9 mouse cellular contexts compared by ENCODE assay signal in the genomic region with DNA sequence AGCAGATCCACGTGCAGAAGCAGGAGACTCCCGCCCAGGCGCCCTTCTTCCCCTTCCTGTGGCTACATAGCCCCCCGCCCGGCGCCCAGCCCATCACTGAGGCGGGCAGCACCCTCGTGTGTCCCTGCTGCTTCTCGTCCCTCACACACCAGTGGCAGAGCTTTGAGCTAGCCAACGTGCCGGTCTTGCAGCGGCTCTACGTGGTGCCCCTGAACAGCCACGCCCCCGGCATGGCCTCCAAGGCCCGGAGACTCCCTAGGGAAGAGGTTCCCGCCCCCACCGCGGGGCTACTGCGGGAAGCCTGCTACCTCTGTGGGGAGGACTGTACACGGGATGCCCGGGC. TPM values are rescaled to one million over a fixed set of nuclear protein-coding genes. Genes with fewer than 3 reads are reported as not detected.
DNase-seq lines count a peak whose midpoint lies in the region; ATAC-seq and TF ChIP-seq lines count a peak whose summit lies in the region.
"Had no signal": no experiment of that assay in that cellular context is flagged by ENCODE, and none has a peak within 500 bp of the region (broad histone marks: within the 10 kb centered on the region; RNA-seq: fewer than 3 reads in every experiment).

No protein-coding gene starts in this region.

- H3K4me2 ChIP-seq in hindbrain, embryonic 12.5 days (replicated peaks) = peak overlapping the region; percentile 98
- H3K4me2 ChIP-seq in liver, embryonic 14.5 days (ENCODE audit: low read depth) = peak overlapping the region; percentile 68
- peak overlapping the region; percentile 96 for H3K4me2 ChIP-seq in stomach, embryonic 14.5 days (replicated peaks; ENCODE audit: low read depth, low read length)

- ATAC-seq in hindbrain, embryonic 12.5 days (ENCODE audit: low FRiP score) = no peak
- ATAC-seq in liver, embryonic 14.5 days (ENCODE audit: insufficient read depth) = no peak
- ATAC-seq in stomach, embryonic 14.5 days (ENCODE audit: insufficient number of reproducible peaks, insufficient read depth, low FRiP score, low read depth) = no peak
- no peak for ATAC-seq in erythroid progenitor cell, adult 5-6 weeks (replicated peaks; ENCODE audit: low FRiP score, poor library complexity, severe bottlenecking)
- no peak for ATAC-seq in erythroblast, adult 5-6 weeks (replicated peaks; ENCODE audit: low FRiP score, poor library complexity, severe bottlenecking)

- TF ChIP-seq EP300 in liver, embryonic 14.5 days (IDR thresholded peaks at IDR 0.05; ENCODE audit: low read depth) = no peak

- peak overlapping the region; percentile 80 for H3K9ac ChIP-seq in hindbrain, embryonic 12.5 days
- H3K9ac ChIP-seq in liver, embryonic 14.5 days (replicated peaks) = no peak overlapping the region
- peak overlapping the region; percentile 61 for H3K9ac ChIP-seq in stomach, embryonic 14.5 days (replicated peaks; ENCODE audit: low read depth, low read length)

- 0 out of 2 replicates have a peak overlapping the region, but pooled peaks have one; percentile 73 for H3K27ac ChIP-seq in hindbrain, embryonic 12.5 days
- H3K27ac ChIP-seq in liver, embryonic 14.5 days = no peak overlapping the region
- H3K27ac ChIP-seq in stomach, embryonic 14.5 days (ENCODE audit: low read length) = no peak overlapping the region

- no peaks in the 10 kb centered on the region for H3K36me3 ChIP-seq in hindbrain, embryonic 12.5 days
- no peaks in the 10 kb centered on the region for H3K36me3 ChIP-seq in liver, embryonic 14.5 days (replicated peaks; ENCODE audit: control insufficient read depth, insufficient read depth, low read depth)
- no peaks in the 10 kb centered on the region for H3K36me3 ChIP-seq in stomach, embryonic 14.5 days (ENCODE audit: control insufficient read depth, insufficient read depth, low read length)

- peak overlapping the region; percentile 64 for H3K4me3 ChIP-seq in hindbrain, embryonic 12.5 days
- 0 out of 4 replicates have a peak overlapping the region, but pooled peaks of 1 of the 2 experiments have one; percentile 50 for H3K4me3 ChIP-seq in liver, embryonic 14.5 days (ENCODE audit: insufficient read depth in 1 of 2, low read depth in 2 of 2, low read length in 2 of 2)
- H3K4me3 ChIP-seq in stomach, embryonic 14.5 days (ENCODE audit: low read depth, low read length) = peak overlapping the region; percentile 65

- WGBS in hindbrain, embryonic 12.5 days = 1% methylated on average over 22 of the region's 22 CpGs
- WGBS in liver, embryonic 14.5 days (ENCODE audit: insufficient replicate concordance) = 0% methylated on average over 20 of the region's 22 CpGs
- 4% methylated on average over 16 of the region's 22 CpGs for WGBS in stomach, embryonic 14.5 days

- H3K27me3 ChIP-seq in hindbrain, embryonic 12.5 days = peaks cover 30% of the 10 kb centered on the region
- H3K27me3 ChIP-seq in liver, embryonic 14.5 days (ENCODE audit: control insufficient read depth, insufficient read depth, low read length) = peaks cover 44% of the 10 kb centered on the region
- H3K27me3 ChIP-seq in stomach, embryonic 14.5 days (ENCODE audit: control insufficient read depth, insufficient read depth, low read length) = no peaks in the 10 kb centered on the region

- no peak for TF ChIP-seq CTCF in liver, embryonic 14.5 days (IDR thresholded peaks at IDR 0.05; ENCODE audit: low read depth)

- DNase-seq in ovary, adult 18-20 months (ENCODE audit: low spot score) = peak; percentile 51
- DNase-seq in ovary, postnatal 10 days (ENCODE audit: low spot score) = no peak
- DNase-seq in embryo, embryonic 10.5 days (ENCODE audit: low spot score) = peak; percentile 58
- DNase-seq in liver, embryonic 14.5 days (ENCODE audit: low read depth in 3 of 3, low spot score in 3 of 3) = no peak

- H3K9me3 ChIP-seq in hindbrain, embryonic 12.5 days (replicated peaks) = no peaks in the 10 kb centered on the region
- H3K9me3 ChIP-seq in liver, embryonic 14.5 days (ENCODE audit: control insufficient read depth, low read length) = no peaks in the 10 kb centered on the region
- H3K9me3 ChIP-seq in stomach, embryonic 14.5 days (ENCODE audit: control insufficient read depth, low read depth, low read length) = no peaks in the 10 kb centered on the region

- H3K4me1 ChIP-seq in hindbrain, embryonic 12.5 days = peaks cover 89% of the 10 kb centered on the region
- H3K4me1 ChIP-seq in liver, embryonic 14.5 days (replicated peaks; ENCODE audit: control insufficient read depth in 2 of 2, insufficient read depth in 2 of 2, low read length in 1 of 2) = no peaks in the 10 kb centered on the region
- peaks cover 77% of the 10 kb centered on the region for H3K4me1 ChIP-seq in stomach, embryonic 14.5 days (ENCODE audit: control insufficient read depth, insufficient read depth, low read length)

RNA-seq across cellular contexts. Expression of gene Gse1, which starts 1.3 kb away (rescaled TPM):
- polyA plus RNA-seq in hindbrain, embryonic 12.5 days (2016; fragmentation: Nextera tagmentation; extraction: Ambion mirVana) = 22.4 and 24.0 TPM in 2 replicates
- polyA plus RNA-seq in liver, embryonic 14.5 days (2012; rRNA removed) = 14.9 and 16.0 TPM in 2 replicates
- 11.4 and 13.9 TPM in 2 replicates for polyA plus RNA-seq in liver, embryonic 14.5 days (2014; fragmentation: Nextera tagmentation; extraction: Ambion mirVana)
- 11.1 and 11.6 TPM in 2 replicates for polyA plus RNA-seq in stomach, embryonic 14.5 days (2014; fragmentation: Nextera tagmentation; extraction: Ambion mirVana)
- total RNA-seq in erythroid progenitor cell, adult 5-6 weeks (2015; ENCODE audit: low replicate concordance) = 134 and 153 TPM in 2 replicates
- 105 and 130 TPM in 2 replicates for total RNA-seq in erythroid progenitor cell, adult 5-6 weeks (2017; ENCODE audit: low replicate concordance)
- total RNA-seq in erythroblast, adult 5-6 weeks (2015; ENCODE audit: low replicate concordance) = 23.2 and 30.0 TPM in 2 replicates
- total RNA-seq in erythroblast, adult 5-6 weeks (2017; ENCODE audit: low replicate concordance) = 37.8 and 38.3 TPM in 2 replicates

RNA-seq across cellular contexts. Expression of gene Fam92b, which starts 52.3 kb away (rescaled TPM):
- 1.6 and 3.0 TPM in 2 replicates for polyA plus RNA-seq in hindbrain, embryonic 12.5 days (2016; fragmentation: Nextera tagmentation; extraction: Ambion mirVana)
- not detected in 2 replicates for polyA plus RNA-seq in liver, embryonic 14.5 days (2012; rRNA removed)
- polyA plus RNA-seq in liver, embryonic 14.5 days (2014; fragmentation: Nextera tagmentation; extraction: Ambion mirVana) = not detected in 2 replicates
- 1.2 and 2.0 TPM in 2 replicates for polyA plus RNA-seq in stomach, embryonic 14.5 days (2014; fragmentation: Nextera tagmentation; extraction: Ambion mirVana)
- total RNA-seq in erythroid progenitor cell, adult 5-6 weeks (2015; ENCODE audit: low replicate concordance) = not detected in 2 replicates
- total RNA-seq in erythroid progenitor cell, adult 5-6 weeks (2017; ENCODE audit: low replicate concordance) = not detected in 2 replicates
- not detected in 2 replicates for total RNA-seq in erythroblast, adult 5-6 weeks (2015; ENCODE audit: low replicate concordance)
- not detected in 2 replicates for total RNA-seq in erythroblast, adult 5-6 weeks (2017; ENCODE audit: low replicate concordance)
- total RNA-seq: neutrophil, adult 5-6 weeks had no signal

Comparison
In these comparisons a context has a peak if more than half of its experiments do, and no peak if none do; other contexts are left out.
1. DNase-seq: peak in ovary, adult 18-20 months (single experiment) and embryo, embryonic 10.5 days (single experiment); none in ovary, postnatal 10 days (single experiment) and liver, embryonic 14.5 days (0 of 3).
2. Peak in every context shown above with its lines, with median percentiles within 50 percentile points of each other: H3K4me2 ChIP-seq.